Mouse (Mus musculus) spleen, adult 10 weeks (tissue): ENCODE data around the gene Ccdc22. TPM values are rescaled to one million over a fixed set of nuclear protein-coding genes. Genes with fewer than 3 reads are reported as not detected.

Experiments used
- polyA plus RNA-seq: library from polyadenylated mRNA; stranded (reverse); fragments of 350-450 nt; fragmentation: Illumina TruSeq; extraction: RNeasy Lipid Tissue Mini Kit (QIAGEN cat#74804); gene quantifications from one replicate; pipeline ENCODE4 v1.2.3, GENCODE M21; 2015; ENCODE audit warnings: low replicate concordance; ENCODE audit not compliant: insufficient read depth

Ccdc22 gene
- polyA plus RNA-seq = 11.4 TPM

DNA sequence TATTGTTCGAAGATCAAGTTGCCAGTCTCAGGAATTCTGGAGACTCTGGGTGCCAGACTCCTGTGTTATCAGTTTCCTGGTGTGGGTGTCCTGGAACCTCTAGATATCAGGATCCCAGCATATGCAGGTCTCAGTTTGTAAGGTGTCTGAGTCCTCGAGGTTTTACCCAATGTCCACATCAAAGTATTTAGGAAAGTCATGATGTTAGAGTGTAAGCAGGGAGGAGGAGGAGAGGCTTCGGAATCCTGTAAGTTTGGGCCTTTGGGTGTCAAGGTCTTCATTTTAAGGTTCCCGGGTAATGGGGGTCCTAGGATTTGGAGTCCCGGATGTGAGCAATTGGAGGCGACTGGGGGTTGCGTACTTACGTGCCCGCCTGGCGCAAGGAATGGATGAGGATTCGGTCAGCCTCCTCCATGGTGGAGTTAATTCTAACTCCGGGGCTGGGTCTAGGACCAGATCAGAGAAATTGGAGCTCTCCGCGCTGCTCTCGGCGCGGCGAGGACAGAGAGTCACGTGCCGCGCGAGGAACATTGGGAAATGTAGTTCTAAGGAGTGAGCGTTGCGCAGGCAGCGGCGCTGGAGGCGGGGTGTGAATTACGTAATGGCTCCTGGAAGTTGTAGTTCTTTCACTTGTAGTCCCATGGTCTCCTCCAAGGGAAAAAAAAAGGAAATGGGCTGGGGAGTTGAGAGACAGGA, at the start of gene Ccdc22:
Gene Ccdc22 (minus strand): TSS at position 639 of the 696 bp plus-strand sequence.

DNA sequence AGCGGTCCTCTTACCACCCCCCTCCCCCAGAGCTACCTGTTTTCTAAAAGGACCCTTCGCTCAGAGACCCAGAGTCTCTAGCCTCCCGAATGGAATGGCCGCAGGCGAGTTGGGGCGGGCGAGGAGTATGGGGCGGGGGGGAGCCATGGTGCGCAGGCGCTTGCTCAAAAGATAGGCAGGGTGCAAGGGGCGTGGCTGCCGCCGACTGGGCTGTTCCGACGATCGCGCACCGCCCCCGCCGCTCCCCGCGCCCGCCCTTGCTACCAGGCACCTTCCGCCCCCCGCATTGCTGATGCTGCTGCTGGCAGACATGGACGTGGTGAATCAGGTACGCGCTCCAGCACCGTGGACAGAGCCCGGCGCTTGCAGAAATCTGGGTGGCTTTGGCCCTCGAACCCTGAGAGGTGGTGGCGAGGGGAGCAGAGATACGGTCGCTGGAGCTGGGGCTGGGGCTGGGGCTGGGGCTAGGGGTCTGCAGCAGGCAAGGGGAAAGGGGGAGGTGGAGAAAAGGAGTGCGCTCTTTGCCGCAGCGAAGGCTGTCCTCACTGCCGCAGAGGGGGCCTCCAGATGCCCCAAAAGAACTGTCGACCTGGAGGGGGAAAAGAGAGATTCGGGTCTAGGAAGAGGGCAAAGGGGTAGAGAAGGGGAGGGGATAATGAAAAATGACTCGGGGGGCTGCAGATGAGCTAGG, 33.2 kb upstream of the Ccdc22 start, which contains the start of gene Syp:
Gene Syp (plus strand): TSS at position 71 of the 691 bp plus-strand sequence.

DNA sequence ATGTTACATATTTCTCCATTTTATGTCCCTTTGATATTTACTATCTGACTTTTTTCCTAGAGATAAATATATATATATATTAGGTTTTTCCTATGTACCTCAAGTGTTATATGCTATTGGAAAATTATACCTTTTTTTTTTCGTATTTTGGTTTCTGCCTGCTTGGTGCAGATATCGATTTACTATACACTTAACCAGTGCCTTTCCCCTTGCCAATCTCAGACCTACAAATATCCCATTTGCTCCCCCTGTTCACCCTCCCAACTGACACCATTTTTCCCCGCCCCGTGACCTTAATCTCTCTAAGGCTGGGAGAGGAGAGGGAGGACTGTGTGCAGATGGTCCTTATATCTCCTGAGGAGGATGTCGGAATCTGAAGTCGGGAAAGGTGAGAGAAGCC, 1.5 kb upstream of the Ccdc22 start, which contains the start of gene Cacna1f:
Gene Cacna1f (plus strand): TSS at position 301 of the 400 bp plus-strand sequence.

DNA sequence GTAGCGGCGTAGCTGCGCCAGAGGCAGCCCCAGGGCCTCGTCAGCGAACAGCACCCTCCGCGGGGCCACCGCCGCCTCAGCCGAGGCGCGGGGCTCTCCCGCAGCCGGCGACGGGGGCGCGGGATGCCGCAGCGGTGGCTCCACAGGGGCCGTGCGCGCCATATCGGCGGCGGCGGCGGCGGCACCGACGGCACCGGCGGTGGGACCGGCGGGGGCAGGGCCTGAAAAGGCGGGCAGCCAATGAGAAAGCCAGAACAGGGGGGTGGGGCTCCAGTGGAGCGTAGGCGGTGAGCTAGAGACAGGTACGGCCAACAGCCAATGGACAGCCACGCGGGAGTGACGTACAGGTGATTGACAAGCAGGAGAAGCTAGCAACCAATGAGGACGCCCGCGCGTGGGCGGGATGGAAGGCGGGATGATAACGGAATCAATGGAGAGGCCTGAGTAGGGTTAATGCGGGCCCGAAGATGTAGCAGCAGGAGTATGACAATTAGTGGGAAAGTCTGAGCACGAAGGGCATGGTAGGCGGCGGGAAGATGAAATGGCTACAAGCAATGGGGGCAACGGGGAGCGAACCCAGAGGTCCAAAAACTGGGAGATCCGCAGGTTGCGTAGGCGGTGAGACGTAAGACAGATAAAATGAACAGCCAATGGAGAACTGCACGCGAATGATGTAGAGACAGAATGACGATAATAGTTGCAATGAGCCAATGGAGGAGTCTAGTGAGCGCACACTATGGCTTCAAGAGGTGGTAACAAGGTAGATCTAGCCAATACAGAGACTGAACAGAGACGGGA, 31.0 kb downstream of the Ccdc22 start, which contains the start of gene Ppp1r3f:
Gene Ppp1r3f (minus strand): TSS at position 197 of the 798 bp plus-strand sequence.

DNA sequence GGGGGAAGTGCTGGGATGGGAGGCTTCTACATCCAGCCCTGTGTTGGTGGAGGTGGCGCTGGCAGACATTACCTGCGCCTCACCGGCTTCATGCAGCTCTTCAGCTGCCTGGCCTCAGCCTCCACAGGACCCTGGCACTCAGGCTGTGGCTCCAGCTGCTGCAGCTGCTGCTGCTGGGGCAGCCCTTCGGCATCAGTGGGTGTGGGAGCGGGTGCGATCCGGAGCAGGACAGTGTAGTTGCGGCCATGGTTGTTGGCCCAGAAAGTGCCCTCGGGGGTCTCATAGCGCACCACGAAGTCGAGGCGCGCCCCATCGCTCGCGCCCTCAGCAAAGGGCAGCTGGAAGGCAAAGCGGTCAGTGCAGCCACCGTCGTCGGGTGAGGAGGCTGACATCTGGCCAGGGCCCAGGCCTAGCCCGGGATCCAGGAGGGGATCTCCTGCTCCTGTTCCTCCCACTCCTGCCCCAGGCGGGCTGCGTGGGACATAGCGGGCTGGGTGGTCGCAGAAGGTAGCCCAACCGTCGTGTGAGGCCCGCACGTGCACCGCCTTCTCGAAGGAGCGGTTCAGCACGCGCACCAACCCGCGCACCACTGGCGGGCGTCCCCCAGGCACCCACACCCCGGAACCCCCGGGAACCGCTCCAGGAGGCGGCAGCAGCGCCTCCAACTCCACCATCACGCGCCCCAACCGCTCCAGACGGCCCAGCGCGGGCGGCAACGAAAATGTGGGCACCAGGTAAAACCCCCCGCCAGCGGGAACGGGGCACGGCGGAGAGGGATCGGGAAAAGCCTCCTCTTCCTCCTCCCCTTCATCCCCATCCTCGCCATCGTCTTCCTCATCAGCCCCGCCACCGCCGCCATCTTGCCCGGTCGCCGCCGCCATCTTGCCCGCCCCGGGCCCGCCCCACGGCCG, 31.9 kb downstream of the Ccdc22 start, which contains the start of gene Foxp3:
Gene Foxp3 (plus strand): TSS at position 469 of the 911 bp plus-strand sequence.

Other genes starting within 250 kb of the Ccdc22 start
- gene Usp27x, start 229.7 kb downstream of the Ccdc22 start, polyA plus RNA-seq = 1.3 TPM
- 7.6 TPM for gene Foxp3, start 31.9 kb downstream of the Ccdc22 start, polyA plus RNA-seq
- gene Ppp1r3f, start 31.2 kb downstream of the Ccdc22 start, polyA plus RNA-seq = 2.0 TPM
- not detected for gene Cacna1f, start 1.6 kb upstream of the Ccdc22 start, polyA plus RNA-seq
- gene Syp, start 33.0 kb upstream of the Ccdc22 start, polyA plus RNA-seq = 4.1 TPM
- gene Prickle3, start 51.7 kb upstream of the Ccdc22 start, polyA plus RNA-seq = 18.5 TPM
- gene Plp2, start 65.9 kb upstream of the Ccdc22 start, polyA plus RNA-seq = 119 TPM
- 0.14 TPM for gene Magix, start 75.7 kb upstream of the Ccdc22 start, polyA plus RNA-seq
- 51.7 TPM for gene Gpkow, start 91.6 kb upstream of the Ccdc22 start, polyA plus RNA-seq
- gene Wdr45, start 108.8 kb upstream of the Ccdc22 start, polyA plus RNA-seq = 38.0 TPM
- gene Gm45208, start 116.7 kb upstream of the Ccdc22 start, polyA plus RNA-seq = not detected
- gene Praf2, start 122.9 kb upstream of the Ccdc22 start, polyA plus RNA-seq = 22.9 TPM
- 2.0 TPM for gene Ccdc120, start 145.4 kb upstream of the Ccdc22 start, polyA plus RNA-seq
- 28.7 TPM for gene Tfe3, start 157.0 kb upstream of the Ccdc22 start, polyA plus RNA-seq
- gene Gripap1, start 184.2 kb upstream of the Ccdc22 start, polyA plus RNA-seq = 207 TPM
- 2.4 TPM for gene Kcnd1, start 216.8 kb upstream of the Ccdc22 start, polyA plus RNA-seq
- gene Otud5, start 235.8 kb upstream of the Ccdc22 start, polyA plus RNA-seq = 173 TPM